Mouse (Mus musculus) midbrain, embryonic 11.5 days (tissue): ENCODE results near the gene Macf1. TPM values are rescaled to one million over a fixed set of nuclear protein-coding genes. Genes with fewer than 3 reads are reported as not detected.
"Not testable (repeated sequence)": the region's sequence is repeated elsewhere in the genome, so short reads cannot be mapped to it uniquely, and the experiment has no call there.

Experiments used
- ATAC-seq: fragments of 200-750 bp; cut with Nextera tagmentation; 2 replicates; pipeline ENCODE4 v1.8.0; 2017; ENCODE audit warnings: moderate TSS enrichment, moderate library complexity; ENCODE audit not compliant: low FRiP score
- DNase-seq: peaks from one replicate; pipeline ENCODE4 v3.0.0; 2015; ENCODE audit warnings: low spot score; ENCODE audit errors: missing footprints
- H3K27ac ChIP-seq: fragments of 300-500 bp; sonication (generic); 2 replicates; pipeline ENCODE4 v1.5.1; 2014; ENCODE audit warnings: low read depth, low read length
- H3K27me3 ChIP-seq: fragments of 300-500 bp; sonication (generic); 2 replicates; pipeline ENCODE4 v1.6.1; 2014; ENCODE audit warnings: mild to moderate bottlenecking, low read length, moderate library complexity, mixed read lengths; ENCODE audit not compliant: control insufficient read depth, insufficient read depth
- H3K36me3 ChIP-seq: fragments of 300-500 bp; sonication (generic); 2 replicates; pipeline ENCODE4 v1.6.1; 2014; ENCODE audit warnings: mild to moderate bottlenecking, low read length, moderate library complexity, mixed read lengths; ENCODE audit not compliant: control insufficient read depth, insufficient read depth
- H3K4me1 ChIP-seq: fragments of 300-500 bp; sonication (generic); 2 replicates; pipeline ENCODE4 v1.6.1; 2014; ENCODE audit warnings: low read length; ENCODE audit not compliant: control insufficient read depth, insufficient read depth
- H3K4me2 ChIP-seq: fragments of 300-500 bp; sonication (generic); 2 replicates; pipeline ENCODE4 v1.6.1; 2014; ENCODE audit warnings: mild to moderate bottlenecking, moderate library complexity
- H3K4me3 ChIP-seq: fragments of 300-500 bp; sonication (generic); 2 replicates; pipeline ENCODE4 v1.5.1; 2014; ENCODE audit warnings: low read depth, low read length
- H3K9ac ChIP-seq: fragments of 300-500 bp; sonication (generic); 2 replicates; pipeline ENCODE4 v1.6.1; 2014; ENCODE audit warnings: low read length
- H3K9me3 ChIP-seq: fragments of 300-500 bp; sonication (generic); 2 replicates; pipeline ENCODE4 v1.6.1; 2016; ENCODE audit warnings: low read length; ENCODE audit not compliant: control insufficient read depth
- WGBS: fragments of 180-500 bp; shearing (Covaris S2); extraction: QIAGEN DNeasy Blood & Tissue Kit; methylation state at CpG from one replicate; pipeline ENCODE4 v1.1.7; 2014; 5-methylcytosine and 5-hydroxymethylcytosine counted together
- polyA plus RNA-seq: library from polyadenylated mRNA; unstranded; fragments of >200 nt; fragmentation: Nextera tagmentation; extraction: Ambion mirVana; gene quantifications from 2 replicates; pipeline ENCODE4 v1.2.1, GENCODE M21; 2014

The Macf1 gene
- polyA plus RNA-seq, 1 experiment from 2014 or later, result 74.6 TPM

- Histone ChIP-seq H3K9ac (no peak overlapping the region), H3K36me3 (no peaks in the 10 kb centered on the region), H3K4me2 (no peak overlapping the region), H3K27ac (no peak overlapping the region), H3K27me3 (no peaks in the 10 kb centered on the region), H3K9me3 (peaks cover 3% of the 10 kb centered on the region; the same call in 1 of the 2 replicates), H3K4me3 (no peak overlapping the region), H3K4me1 (no peaks in the 10 kb centered on the region)
- 29% methylated on average over 3 of the region's 3 CpGs for WGBS
- DNase-seq (peak; percentile 83), ATAC-seq (no peak)
These were observed 50.8 kb downstream of the Macf1 start for GRCm38 (mm10) chr4:123633370-123633769.

- H3K27ac ChIP-seq, H3K9me3 ChIP-seq, H3K27me3 ChIP-seq, H3K9ac ChIP-seq, H3K4me1 ChIP-seq, H3K36me3 ChIP-seq, H3K4me3 ChIP-seq, H3K4me2 ChIP-seq, ATAC-seq: not testable (repeated sequence)
- peak; percentile 39 for DNase-seq
- 94% methylated on average over 4 of the region's 6 CpGs for WGBS
These were observed 52.0 kb downstream of the Macf1 start for GRCm38 (mm10) chr4:123632116-123632515.

GRCm38 (mm10) chr4:123631654-123632053 lies 52.5 kb downstream of the Macf1 start:
- ATAC-seq, result no peak
- peak; percentile 70 for DNase-seq
- WGBS, result 88% methylated on average over 3 of the region's 3 CpGs
- Histone ChIP-seq H3K4me3 (no peak overlapping the region), H3K27me3 (no peaks in the 10 kb centered on the region), H3K9ac (no peak overlapping the region), H3K4me1 (no peaks in the 10 kb centered on the region), H3K27ac (no peak overlapping the region), H3K4me2 (no peak overlapping the region), H3K9me3 (no peaks in the 10 kb centered on the region), H3K36me3 (no peaks in the 10 kb centered on the region)

DNA sequence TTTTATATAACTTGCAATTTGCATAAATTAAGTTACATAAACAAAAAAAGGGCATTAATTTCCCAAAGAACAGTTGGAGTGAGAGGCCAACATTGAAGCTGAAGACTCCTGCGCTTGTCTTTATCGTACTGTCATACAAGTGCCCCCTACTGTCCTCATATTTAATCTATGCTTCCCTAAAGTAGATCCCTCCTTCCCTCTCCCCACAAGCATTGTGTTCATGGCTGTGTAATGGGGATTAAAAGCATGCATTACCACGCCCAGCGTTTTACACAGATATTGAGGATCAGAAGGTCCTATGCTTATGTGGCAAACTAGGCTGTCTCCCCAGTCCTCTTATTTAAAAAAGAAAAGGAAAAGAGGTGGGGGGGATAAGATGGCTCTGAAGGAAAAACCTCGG lies 56.5 kb downstream of the Macf1 start:
- H3K9me3 ChIP-seq, result no peaks in the 10 kb centered on the region
- H3K9ac ChIP-seq, result no peak overlapping the region
- no peaks in the 10 kb centered on the region for H3K36me3 ChIP-seq
- WGBS, result 70% methylated on average over 5 of the region's 5 CpGs
- H3K4me1 ChIP-seq, result peaks cover 19% of the 10 kb centered on the region; the same call in 1 of the 2 replicates
- no peak overlapping the region for H3K4me2 ChIP-seq
- H3K27me3 ChIP-seq, result no peaks in the 10 kb centered on the region
- no peak overlapping the region for H3K4me3 ChIP-seq
- DNase-seq (no peak), ATAC-seq (no peak)
- H3K27ac ChIP-seq, result no peak overlapping the region

GRCm38 (mm10) chr4:123625332-123626072 lies 58.7 kb downstream of the Macf1 start:
- Histone ChIP-seq H3K9me3 (no peaks in the 10 kb centered on the region), H3K27me3 (no peaks in the 10 kb centered on the region), H3K27ac (no peak overlapping the region), H3K4me2 (no peak overlapping the region), H3K4me3 (no peak overlapping the region), H3K9ac (no peak overlapping the region), H3K4me1 (peaks cover 19% of the 10 kb centered on the region; the same call in 1 of the 2 replicates), H3K36me3 (no peaks in the 10 kb centered on the region)
- no peak for ATAC-seq
- 79% methylated on average over 6 of the region's 6 CpGs for WGBS
- DNase-seq, result no peak

DNA sequence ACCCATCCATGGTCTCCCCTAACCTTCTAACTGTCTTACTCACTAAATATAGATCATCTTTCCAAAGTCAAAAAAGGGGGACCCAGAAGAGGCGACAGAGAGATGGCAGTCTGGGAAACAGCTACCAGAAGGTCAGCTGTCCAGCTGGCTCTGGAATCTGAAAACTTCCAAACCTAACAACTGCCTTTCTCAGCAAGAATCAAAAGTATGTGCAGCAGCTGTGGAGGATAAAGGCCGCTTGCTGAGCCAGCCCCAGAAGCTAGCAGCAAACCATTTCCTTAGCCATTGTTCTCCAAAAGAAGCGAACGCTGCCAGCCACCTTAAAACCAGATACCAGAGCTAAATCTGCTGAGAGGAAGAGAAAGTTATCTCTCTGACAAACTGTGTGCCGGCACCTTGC lies 59.7 kb downstream of the Macf1 start:
- H3K36me3 ChIP-seq, result no peaks in the 10 kb centered on the region
- no peak overlapping the region for H3K9ac ChIP-seq
- ATAC-seq, result no peak
- WGBS, result 3% methylated on average over 5 of the region's 5 CpGs
- DNase-seq, result peak; percentile 88
- peaks cover 19% of the 10 kb centered on the region; the same call in 1 of the 2 replicates for H3K4me1 ChIP-seq
- no peak overlapping the region for H3K27ac ChIP-seq
- H3K4me3 ChIP-seq, result no peak overlapping the region
- no peaks in the 10 kb centered on the region for H3K9me3 ChIP-seq
- no peaks in the 10 kb centered on the region for H3K27me3 ChIP-seq
- no peak overlapping the region for H3K4me2 ChIP-seq

- no peak overlapping the region for H3K4me3 ChIP-seq
- no peaks in the 10 kb centered on the region for H3K9me3 ChIP-seq
- H3K27me3 ChIP-seq, result no peaks in the 10 kb centered on the region
- no peak overlapping the region for H3K4me2 ChIP-seq
- no peak overlapping the region for H3K9ac ChIP-seq
- no peak overlapping the region for H3K27ac ChIP-seq
- no peaks in the 10 kb centered on the region for H3K36me3 ChIP-seq
- DNase-seq (no peak), ATAC-seq (no peak)
- WGBS, result 82% methylated on average over 5 of the region's 5 CpGs
- H3K4me1 ChIP-seq, result peaks cover 19% of the 10 kb centered on the region; the same call in 1 of the 2 replicates
These were observed 60.4 kb downstream of the Macf1 start for GRCm38 (mm10) chr4:123623742-123624151.

- no peaks in the 10 kb centered on the region for H3K36me3 ChIP-seq
- H3K4me1 ChIP-seq, result peaks cover 19% of the 10 kb centered on the region; the same call in 1 of the 2 replicates
- ATAC-seq (no peak), DNase-seq (no peak)
- H3K4me3 ChIP-seq, result no peak overlapping the region
- H3K9me3 ChIP-seq, result no peaks in the 10 kb centered on the region
- no peak overlapping the region for H3K9ac ChIP-seq
- H3K27ac ChIP-seq, result no peak overlapping the region
- no peaks in the 10 kb centered on the region for H3K27me3 ChIP-seq
- no peak overlapping the region for H3K4me2 ChIP-seq
These were observed 62.4 kb downstream of the Macf1 start for GRCm38 (mm10) chr4:123621732-123622131.

GRCm38 (mm10) chr4:123617727-123618389 lies 66.3 kb downstream of the Macf1 start:
- Histone ChIP-seq H3K9me3 (no peaks in the 10 kb centered on the region), H3K9ac (no peak overlapping the region), H3K27me3 (no peaks in the 10 kb centered on the region), H3K27ac (no peak overlapping the region), H3K4me1 (no peaks in the 10 kb centered on the region), H3K4me3 (no peak overlapping the region), H3K36me3 (no peaks in the 10 kb centered on the region), H3K4me2 (no peak overlapping the region)
- ATAC-seq (no peak), DNase-seq (peak; percentile 61)
- 82% methylated on average over 5 of the region's 5 CpGs for WGBS
